In the genomic region with DNA sequence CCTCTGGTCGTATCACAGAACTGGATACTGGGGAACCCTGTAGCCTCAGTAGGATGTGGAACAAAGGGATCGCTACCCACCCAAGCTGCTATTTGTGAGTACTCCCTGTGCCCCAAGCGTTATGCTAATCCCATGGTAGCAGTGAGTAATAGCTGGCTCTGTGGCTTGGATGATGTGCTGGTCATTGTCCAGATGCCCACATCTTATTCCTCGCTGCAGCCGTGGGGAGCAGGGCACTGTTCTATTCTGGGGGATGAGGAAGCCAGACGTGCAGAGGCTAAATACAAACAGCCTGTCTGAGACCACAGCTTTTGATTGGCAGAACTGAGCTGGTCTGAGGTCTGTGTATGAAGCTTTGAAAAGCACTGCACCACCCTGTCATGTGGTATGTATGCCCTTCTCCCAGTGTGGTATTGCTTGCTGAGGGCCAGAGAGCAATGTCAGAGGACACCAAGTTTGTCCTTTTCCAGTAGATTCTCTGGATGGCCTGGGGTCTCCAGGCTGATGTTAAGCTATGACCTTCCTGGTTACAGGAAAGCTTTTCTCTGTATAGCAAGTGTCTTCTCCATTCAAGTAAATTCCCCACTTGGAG, we compare ENCODE assay signal across 23 mouse cellular contexts.
DNase-seq lines count a peak whose midpoint lies in the region; ATAC-seq and TF ChIP-seq lines count a peak whose summit lies in the region.
"Had no signal": no experiment of that assay in that cellular context is flagged by ENCODE, and none has a peak within 500 bp of the region (broad histone marks: within the 10 kb centered on the region; RNA-seq: fewer than 3 reads in every experiment).

No protein-coding gene starts in this region.

- TF ChIP-seq CTCF in bone marrow macrophage, adult 2 months (IDR thresholded peaks at IDR 0.05; ENCODE audit: low read depth, low read length): no peak

- TF ChIP-seq POLR2A in bone marrow macrophage, adult 2 months (IDR thresholded peaks at IDR 0.05; ENCODE audit: borderline replicate concordance, low read depth, low read length): no peak

- no peak overlapping the region for H3K9ac ChIP-seq in embryonic facial prominence, embryonic 15.5 days
- H3K9ac ChIP-seq: embryonic facial prominence, embryonic 13.5 days; forebrain, embryonic 13.5 days; heart, embryonic 12.5 days; hindbrain, embryonic 13.5 days; midbrain, embryonic 12.5 days had no signal

- H3K4me1 ChIP-seq in embryonic facial prominence, embryonic 15.5 days: peaks cover 19% of the 10 kb centered on the region
- H3K4me1 ChIP-seq in embryonic facial prominence, embryonic 10.5 days: peaks cover 39% of the 10 kb centered on the region
- H3K4me1 ChIP-seq in megakaryocyte, embryonic 14.5 days: peaks cover 68% of the 10 kb centered on the region
- peaks cover 84% of the 10 kb centered on the region for H3K4me1 ChIP-seq in bone marrow macrophage, adult 2 months (ENCODE audit: control insufficient read depth, insufficient read depth, low read length)

- no peaks in the 10 kb centered on the region for H3K9me3 ChIP-seq in embryonic facial prominence, embryonic 15.5 days (replicated peaks)
- no peaks in the 10 kb centered on the region for H3K9me3 ChIP-seq in embryonic facial prominence, embryonic 10.5 days
- H3K9me3 ChIP-seq in megakaryocyte, embryonic 14.5 days: no peaks in the 10 kb centered on the region
- H3K9me3 ChIP-seq: embryonic facial prominence, embryonic 13.5 days; forebrain, embryonic 13.5 days; G1E; heart, embryonic 12.5 days; hindbrain, embryonic 13.5 days; midbrain, embryonic 12.5 days had no signal

- no peak overlapping the region for H3K27ac ChIP-seq in embryonic facial prominence, embryonic 15.5 days (replicated peaks)
- no peak overlapping the region for H3K27ac ChIP-seq in embryonic facial prominence, embryonic 10.5 days (replicated peaks)
- peak overlapping the region; percentile 90 for H3K27ac ChIP-seq in bone marrow macrophage, adult 2 months (ENCODE audit: insufficient read depth, low read depth, low read length)
- H3K27ac ChIP-seq: embryonic facial prominence, embryonic 13.5 days; forebrain, embryonic 13.5 days; hindbrain, embryonic 13.5 days; midbrain, embryonic 12.5 days had no signal

- H3K36me3 ChIP-seq in embryonic facial prominence, embryonic 15.5 days: no peaks in the 10 kb centered on the region
- 0 out of 2 replicates have a peak, but pooled peaks cover under 1% of the 10 kb centered on the region for H3K36me3 ChIP-seq in embryonic facial prominence, embryonic 10.5 days (replicated peaks)
- H3K36me3 ChIP-seq in megakaryocyte, embryonic 14.5 days (replicated peaks; ENCODE audit: low read length): no peaks in the 10 kb centered on the region
- H3K36me3 ChIP-seq: embryonic facial prominence, embryonic 13.5 days; G1E; heart, embryonic 12.5 days; hindbrain, embryonic 13.5 days; midbrain, embryonic 12.5 days had no signal

- DNase-seq in embryonic facial prominence, embryonic 10.5 days (ENCODE audit: low spot score): no peak
- no peak for DNase-seq in thymus, postnatal 10 days (ENCODE audit: low spot score in 2 of 2)
- DNase-seq: adrenal gland, postnatal 36 days; cerebellum, adult 11-12 months; cerebellum, postnatal 10 days; heart, postnatal 14 days; kidney, adult 11 months; kidney, postnatal 4 days; lung, postnatal 4 days; right cerebral cortex, postnatal 14 days; thymus, postnatal 25 days had no signal

- ATAC-seq in embryonic facial prominence, embryonic 15.5 days (ENCODE audit: insufficient number of reproducible peaks, low FRiP score, low TSS enrichment, low read depth): peak; percentile 36; the same call in 1 of the 2 replicates
- ATAC-seq in megakaryocyte, adult 5-6 weeks (ENCODE audit: poor library complexity, severe bottlenecking): no peak
- no peak for ATAC-seq in granulocyte monocyte progenitor cell, adult 5-6 weeks (replicated peaks; ENCODE audit: poor library complexity, severe bottlenecking)
- ATAC-seq: forebrain, embryonic 13.5 days had no signal

- WGBS in embryonic facial prominence, embryonic 15.5 days: 45% methylated on average over 6 of the region's 6 CpGs
- WGBS in embryonic facial prominence, embryonic 10.5 days: 64% methylated on average over 6 of the region's 6 CpGs

- no peak overlapping the region for H3K4me2 ChIP-seq in embryonic facial prominence, embryonic 15.5 days (replicated peaks)
- H3K4me2 ChIP-seq: embryonic facial prominence, embryonic 13.5 days; forebrain, embryonic 13.5 days; heart, embryonic 12.5 days; hindbrain, embryonic 13.5 days; midbrain, embryonic 12.5 days had no signal

- H3K4me3 ChIP-seq in embryonic facial prominence, embryonic 15.5 days (replicated peaks): no peak overlapping the region
- no peak overlapping the region for H3K4me3 ChIP-seq in embryonic facial prominence, embryonic 10.5 days
- H3K4me3 ChIP-seq in megakaryocyte, embryonic 14.5 days (replicated peaks): peak overlapping the region; percentile 31
- 0 out of 2 replicates have a peak overlapping the region, but pooled peaks have one; percentile 1 for H3K4me3 ChIP-seq in bone marrow macrophage, adult 2 months (ENCODE audit: insufficient read depth, low read length)
- H3K4me3 ChIP-seq: embryonic facial prominence, embryonic 13.5 days; forebrain, embryonic 13.5 days; heart, embryonic 12.5 days; hindbrain, embryonic 13.5 days; midbrain, embryonic 12.5 days had no signal

- H3K27me3 ChIP-seq in embryonic facial prominence, embryonic 15.5 days: no peaks in the 10 kb centered on the region
- peaks cover 41% of the 10 kb centered on the region for H3K27me3 ChIP-seq in embryonic facial prominence, embryonic 10.5 days (replicated peaks; ENCODE audit: low read depth, poor library complexity, severe bottlenecking)
- peaks cover 42% of the 10 kb centered on the region for H3K27me3 ChIP-seq in megakaryocyte, embryonic 14.5 days (replicated peaks)
- H3K27me3 ChIP-seq: CH12.LX; heart, embryonic 12.5 days had no signal

Comparison
In these comparisons a context has a peak if more than half of its experiments do, and no peak if none do; other contexts are left out.
1. H3K4me3 ChIP-seq: peak in megakaryocyte, embryonic 14.5 days (single experiment) and bone marrow macrophage, adult 2 months (single experiment); none in embryonic facial prominence, embryonic 15.5 days (single experiment) and embryonic facial prominence, embryonic 10.5 days (single experiment).